Mouse (Mus musculus) B cell, adult 2 months (primary cell): ENCODE data around the gene Dlgap1.

Source experiments
- DNase-seq, 2 experiments: peaks; one replicate each; pipeline ENCODE4 v3.0.0; 2022

The Dlgap1 gene

DNA sequence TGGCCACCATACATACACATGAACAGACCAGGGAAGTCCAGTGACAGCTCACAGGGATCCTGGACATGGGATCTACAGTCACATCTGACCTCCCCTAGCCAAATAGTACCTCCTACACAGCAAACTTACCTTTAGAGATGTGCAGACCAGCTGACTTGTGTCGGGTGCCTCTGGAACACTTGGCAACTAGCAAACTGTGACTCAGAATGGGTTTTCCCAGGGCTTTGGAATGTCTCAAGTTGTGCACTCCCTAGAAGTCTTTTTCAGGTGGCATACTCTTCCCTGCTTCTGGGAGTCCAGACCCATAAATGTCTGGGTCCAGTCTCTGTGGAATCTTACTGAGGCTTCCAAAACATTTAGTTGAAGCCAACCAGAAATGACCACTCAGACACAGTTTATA is 772.8 kb downstream of the Dlgap1 start:
- DNase-seq: no peak

- no peak for DNase-seq
Observed at GRCm38 (mm10) chr17:70744570-70745153, 775.8 kb downstream of the Dlgap1 start.

GRCm38 (mm10) chr17:70745385-70745784 is 776.5 kb downstream of the Dlgap1 start:
- no peak for DNase-seq

GRCm38 (mm10) chr17:70746379-70747079 is 777.7 kb downstream of the Dlgap1 start:
- DNase-seq: peak; percentile 46 to 61

GRCm38 (mm10) chr17:70747731-70748475 is 779.0 kb downstream of the Dlgap1 start:
- peak in 1 of 2 experiments; percentile 30 for DNase-seq

GRCm38 (mm10) chr17:70748476-70748830 is 779.6 kb downstream of the Dlgap1 start:
- no peak for DNase-seq

DNA sequence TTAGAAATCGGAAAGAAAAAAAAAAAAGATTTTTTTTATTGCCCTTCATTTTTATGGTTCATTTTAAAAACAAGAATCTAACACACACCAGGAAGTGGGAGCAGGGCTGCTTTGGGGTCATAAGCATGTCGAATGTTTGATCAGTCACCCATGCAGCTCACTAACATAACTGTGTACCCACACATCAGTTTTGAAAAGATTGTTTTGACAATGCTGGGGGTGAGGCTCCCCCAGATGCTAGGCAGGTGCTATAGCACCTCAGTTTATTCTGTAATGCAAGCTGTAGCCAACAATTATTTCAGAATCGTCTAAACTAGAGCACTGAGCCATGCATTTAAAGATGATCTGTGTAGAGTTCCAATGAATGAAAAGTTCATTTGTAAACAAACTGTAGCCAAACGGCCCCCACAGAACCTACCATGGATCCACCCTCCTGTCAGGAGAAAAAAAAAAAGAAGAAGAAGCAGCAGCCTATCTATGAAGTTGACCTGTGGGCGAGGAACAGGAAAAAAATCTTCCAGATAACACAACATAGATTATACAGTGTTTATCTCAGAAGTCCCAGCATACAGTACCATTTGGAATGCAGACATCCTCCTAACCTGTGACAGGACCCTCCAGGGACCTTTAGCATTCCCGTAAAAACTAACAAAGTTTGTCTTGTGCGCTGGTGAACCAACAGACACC is 780.2 kb downstream of the Dlgap1 start:
- no peak for DNase-seq

- no peak for DNase-seq
Observed at GRCm38 (mm10) chr17:70750236-70751160, 781.6 kb downstream of the Dlgap1 start.

DNA sequence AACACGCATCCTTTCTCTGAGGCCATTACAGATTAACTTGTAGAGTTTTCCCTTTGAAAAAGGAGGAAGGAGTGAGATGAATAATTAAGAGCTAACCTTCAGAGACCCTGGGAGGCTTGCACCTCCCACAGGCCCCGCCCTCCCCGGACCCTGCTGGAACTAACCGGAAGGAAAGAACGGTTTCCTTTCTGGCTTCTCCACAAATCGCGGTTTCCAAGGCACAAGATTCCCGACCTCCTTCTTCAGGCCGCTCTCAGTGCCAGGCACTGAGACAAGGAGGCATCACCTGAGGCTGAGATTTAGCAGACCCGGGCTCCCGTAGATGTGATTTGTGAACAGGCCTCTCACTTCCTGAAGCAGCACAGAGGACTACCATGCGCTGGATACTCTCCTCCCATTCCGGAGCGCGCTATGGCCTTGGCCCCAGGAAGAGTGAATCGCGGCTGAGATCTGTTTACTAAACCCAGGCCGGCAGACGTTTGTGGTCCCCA is 782.3 kb downstream of the Dlgap1 start:
- DNase-seq: peak in 1 of 2 experiments; percentile 9

DNA sequence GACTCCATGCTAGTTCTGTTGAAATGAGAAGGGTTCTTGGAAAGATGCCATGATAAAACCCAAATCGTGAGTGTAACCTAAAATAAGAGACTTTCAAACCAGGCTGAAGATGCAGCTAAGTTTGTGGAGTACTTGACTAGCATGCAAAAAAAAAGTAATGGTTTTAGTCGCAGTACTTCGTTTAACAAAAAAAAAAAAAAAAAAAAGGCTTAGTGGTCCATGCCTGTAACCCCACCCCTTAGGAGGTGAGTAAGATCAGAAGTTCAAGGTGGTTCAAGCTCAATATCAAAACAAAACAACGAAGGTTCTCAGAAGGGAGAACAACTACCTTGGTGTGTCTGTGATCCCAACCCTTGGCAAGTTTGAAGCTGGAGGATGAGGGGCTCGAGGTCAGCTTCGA is 782.8 kb downstream of the Dlgap1 start:
- no peak for DNase-seq

- DNase-seq: no peak
Observed at GRCm38 (mm10) chr17:70753444-70754032, 784.7 kb downstream of the Dlgap1 start.

GRCm38 (mm10) chr17:70754041-70754440 is 785.2 kb downstream of the Dlgap1 start:
- DNase-seq: no peak

DNA sequence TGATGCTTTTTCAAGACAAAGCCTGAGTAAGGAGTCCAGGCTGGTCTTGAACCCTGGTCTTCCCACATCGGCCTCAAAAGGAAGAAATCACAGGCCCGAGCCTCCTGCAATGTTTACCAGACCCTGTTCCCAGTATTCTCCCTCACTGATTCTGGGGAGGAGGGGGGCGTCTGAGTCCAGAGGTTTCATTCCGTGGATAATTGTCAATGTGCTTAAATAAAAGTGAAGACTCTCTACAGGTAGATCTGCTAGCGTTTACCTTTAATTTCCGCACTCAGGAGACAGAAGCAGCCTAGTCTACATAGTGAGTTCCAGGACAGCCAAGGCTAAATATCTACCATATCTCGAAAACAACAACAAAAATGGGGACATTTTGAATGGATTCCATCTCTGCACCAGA is 785.8 kb downstream of the Dlgap1 start:
- DNase-seq: no peak

DNA sequence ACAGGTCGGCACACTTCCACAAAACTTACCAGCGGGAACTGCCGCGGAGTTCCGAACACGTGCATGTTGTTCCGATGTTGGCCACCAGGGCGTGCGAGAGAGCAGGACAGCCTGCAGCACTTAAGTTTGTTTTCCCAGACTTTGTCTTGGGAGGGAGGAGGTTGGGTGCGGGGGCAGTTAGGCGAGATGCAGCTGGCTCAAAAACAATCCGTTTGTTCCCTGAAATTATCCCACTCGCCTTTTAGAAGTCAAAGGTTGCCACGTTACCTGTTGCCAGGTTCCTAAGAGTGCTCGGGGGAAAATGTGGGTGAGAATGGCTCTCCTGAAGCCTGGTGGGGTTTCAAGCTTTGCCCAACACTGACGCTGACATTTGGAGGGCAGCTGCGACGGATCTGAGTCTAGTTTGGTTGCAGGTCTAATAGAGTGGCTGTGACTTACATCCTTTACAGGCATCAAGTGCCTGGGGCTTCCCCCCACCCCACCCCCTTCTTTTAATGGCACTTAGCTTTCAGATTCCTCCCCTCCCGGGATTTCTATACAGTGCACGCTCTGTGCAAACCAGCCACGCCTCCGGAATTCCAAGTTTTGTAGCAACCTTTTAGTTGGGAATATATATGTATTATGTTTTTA is 786.3 kb downstream of the Dlgap1 start:
- DNase-seq: peak; percentile 81 to 83

DNA sequence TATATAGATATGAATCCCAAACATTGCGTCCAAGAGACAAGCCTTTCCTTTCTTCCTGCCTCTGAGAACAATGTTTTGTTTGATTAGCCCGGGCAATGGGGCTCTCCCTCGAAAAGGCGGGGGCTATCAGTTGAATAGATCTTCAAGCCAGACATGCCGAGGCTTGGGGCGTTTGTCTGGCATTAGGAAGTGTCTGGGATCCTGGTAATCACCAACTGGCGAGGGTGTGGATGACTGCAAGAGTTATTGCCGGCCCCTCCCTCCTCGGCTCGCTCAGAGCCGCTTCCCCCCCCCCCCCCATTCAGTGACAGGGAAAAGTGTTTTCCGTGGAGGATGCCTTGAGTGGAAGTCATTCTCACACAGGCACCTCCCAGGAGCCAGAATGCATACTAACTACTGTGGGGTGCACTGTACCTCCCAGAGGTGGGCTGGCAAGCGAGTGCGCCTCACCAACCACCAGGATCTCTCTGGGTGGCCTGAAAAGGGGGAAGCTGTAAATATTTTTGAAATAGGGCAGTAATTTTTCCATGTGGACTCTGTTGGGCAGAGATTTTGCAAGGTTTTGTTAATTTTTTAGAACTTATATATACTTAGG is 786.9 kb downstream of the Dlgap1 start:
- no peak for DNase-seq

- no peak for DNase-seq
Observed at GRCm38 (mm10) chr17:70762001-70762400, 793.1 kb downstream of the Dlgap1 start.

DNA sequence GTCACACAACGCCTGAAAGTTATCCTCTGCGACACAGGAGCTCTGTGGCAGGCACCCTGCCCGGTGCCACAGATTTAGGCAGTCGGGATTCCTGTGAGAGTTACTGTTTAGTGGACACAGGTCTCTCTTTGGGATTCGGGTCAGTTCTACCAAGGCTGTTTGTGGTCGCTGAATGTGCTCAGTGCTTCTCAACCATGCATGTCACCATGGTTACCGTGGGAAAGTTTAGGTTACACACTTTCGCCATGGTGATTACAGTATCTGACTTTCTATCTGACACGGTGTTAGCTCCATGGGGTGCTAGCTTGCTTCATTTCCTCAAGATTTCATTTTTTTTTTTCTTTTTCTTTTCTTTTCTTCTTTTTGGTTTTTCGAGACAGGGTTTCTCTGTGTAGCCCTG is 793.8 kb downstream of the Dlgap1 start:
- DNase-seq: no peak

DNA sequence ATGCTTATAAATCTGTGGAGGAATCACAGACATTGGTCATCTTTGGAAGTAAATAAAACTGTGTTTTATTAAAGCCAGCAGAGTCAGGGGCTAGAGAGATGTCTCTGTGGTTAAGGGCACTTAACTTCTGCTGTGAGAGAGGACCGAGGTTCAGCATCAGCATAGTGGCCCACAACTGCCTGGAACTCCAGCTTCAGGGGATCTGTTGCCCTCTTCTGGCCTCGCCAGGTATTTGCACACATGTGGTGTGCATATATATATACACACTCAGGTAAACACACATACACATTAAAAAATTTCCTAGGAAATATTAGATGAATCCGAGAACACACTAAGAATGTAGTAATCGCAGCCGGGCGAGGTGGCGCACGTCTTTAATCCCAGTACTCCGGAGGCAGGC is 796.5 kb downstream of the Dlgap1 start:
- DNase-seq: no peak

DNA sequence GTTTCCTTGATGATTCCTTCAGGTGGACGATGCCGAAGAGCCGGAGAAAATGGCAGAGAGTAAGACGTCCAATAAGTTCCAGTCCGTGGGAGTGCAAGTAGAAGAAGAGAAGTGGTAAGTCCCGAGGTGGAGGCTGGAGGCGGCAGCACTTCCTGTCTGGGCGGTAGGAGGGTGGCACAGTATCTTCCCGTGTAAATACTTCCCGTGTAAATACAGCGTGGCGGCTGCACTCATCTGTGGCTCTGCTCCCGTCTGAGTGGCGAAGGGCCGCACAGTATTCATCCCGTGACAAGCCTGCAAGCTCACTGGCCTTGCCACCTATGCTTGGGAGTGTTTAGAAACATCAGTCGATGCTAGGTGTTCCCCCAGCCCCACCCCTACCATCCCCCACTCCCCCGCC is 797.1 kb downstream of the Dlgap1 start:
- no peak for DNase-seq

DNA sequence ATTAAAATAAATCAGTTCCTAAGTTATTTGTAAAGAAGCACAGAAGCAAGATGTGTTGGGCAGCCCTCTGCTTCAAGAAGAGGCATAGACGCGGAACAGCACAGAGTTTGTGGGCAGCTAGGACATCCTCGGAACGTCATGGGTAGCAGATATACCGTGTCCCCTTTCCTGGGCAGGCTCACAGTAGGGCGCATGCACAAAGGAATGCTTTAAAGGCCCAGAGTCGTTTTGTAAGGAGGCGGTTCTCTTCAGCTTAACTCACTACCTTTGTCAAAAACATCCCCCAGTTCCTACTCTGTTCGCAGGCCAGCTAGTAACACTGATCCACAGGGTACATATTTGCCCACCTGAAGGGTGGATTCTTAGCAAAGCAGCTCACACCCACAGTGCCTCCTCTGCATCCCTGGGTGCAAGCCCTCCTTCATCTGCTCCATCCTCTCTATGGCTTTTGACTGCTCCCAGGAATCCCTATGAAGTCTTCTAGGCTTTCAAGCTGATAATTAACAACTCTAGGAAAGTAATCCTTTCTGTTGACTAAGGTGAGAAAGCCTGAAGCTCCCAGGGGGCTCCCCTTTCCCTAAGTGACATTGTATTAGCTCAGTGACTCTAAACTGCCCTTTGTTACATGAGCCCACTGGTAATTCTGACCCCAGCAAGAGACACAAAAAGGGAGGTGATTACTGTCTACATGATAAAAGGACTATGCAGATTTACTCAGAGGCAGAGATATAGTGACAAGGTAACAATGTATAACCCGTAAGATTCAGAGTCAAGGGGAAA is 803.4 kb downstream of the Dlgap1 start:
- DNase-seq: no peak
